In genomic region chr8:116772727-116773126, GRCm38 (mm10) we compare ENCODE assay signal across 19 mouse cellular contexts. TPM values are rescaled to one million over a fixed set of nuclear protein-coding genes. Genes with fewer than 3 reads are reported as not detected.
A peak's percentile ranks its signal among the peaks of the same experiment; 100 is the strongest.
DNase-seq lines count a peak whose midpoint lies in the region; ATAC-seq and TF ChIP-seq lines count a peak whose summit lies in the region.
"Had no signal": no experiment of that assay in that cellular context is flagged by ENCODE, and none has a peak within 500 bp of the region (broad histone marks: within the 10 kb centered on the region; RNA-seq: fewer than 3 reads in every experiment).

No protein-coding gene starts in this region.

- H3K9me3 ChIP-seq in kidney, embryonic 14.5 days (ENCODE audit: control insufficient read depth, low read length): no peaks in the 10 kb centered on the region
- no peaks in the 10 kb centered on the region for H3K9me3 ChIP-seq in liver, postnatal 0 days (ENCODE audit: low read length)
- H3K9me3 ChIP-seq: embryonic facial prominence, embryonic 13.5 days; heart, embryonic 13.5 days; hindbrain, embryonic 13.5 days had no signal

- no peak overlapping the region for H3K9ac ChIP-seq in kidney, embryonic 14.5 days (ENCODE audit: low read depth, low read length)
- no peak overlapping the region for H3K9ac ChIP-seq in liver, postnatal 0 days (replicated peaks)
- H3K9ac ChIP-seq: embryonic facial prominence, embryonic 13.5 days; heart, embryonic 13.5 days; hindbrain, embryonic 13.5 days had no signal

- H3K27ac ChIP-seq in kidney, embryonic 14.5 days (ENCODE audit: low read depth, low read length): peak overlapping the region; percentile 57; the same call in 1 of the 2 replicates
- no peak overlapping the region for H3K27ac ChIP-seq in liver, postnatal 0 days (ENCODE audit: low read depth)
- H3K27ac ChIP-seq: embryonic facial prominence, embryonic 13.5 days; heart, embryonic 13.5 days; hindbrain, embryonic 13.5 days; layer of hippocampus, adult 2 months; left cerebral cortex, adult 2 months had no signal

- TF ChIP-seq EP300 in liver, postnatal 0 days (IDR thresholded peaks at IDR 0.05; ENCODE audit: low read depth): no peak

- H3K4me3 ChIP-seq in kidney, embryonic 14.5 days (ENCODE audit: low read length): no peak overlapping the region
- H3K4me3 ChIP-seq in liver, postnatal 0 days (ENCODE audit: low read depth, low read length): no peak overlapping the region
- H3K4me3 ChIP-seq: embryonic facial prominence, embryonic 13.5 days; heart, embryonic 13.5 days; hindbrain, embryonic 13.5 days; layer of hippocampus, adult 2 months; left cerebral cortex, adult 2 months had no signal

- H3K4me1 ChIP-seq in kidney, embryonic 14.5 days (ENCODE audit: control insufficient read depth, insufficient read depth, low read length): no peaks in the 10 kb centered on the region
- H3K4me1 ChIP-seq in liver, postnatal 0 days (ENCODE audit: insufficient read depth): no peaks in the 10 kb centered on the region
- H3K4me1 ChIP-seq: embryonic facial prominence, embryonic 13.5 days; heart, embryonic 13.5 days; hindbrain, embryonic 13.5 days had no signal

- peak; percentile 6 for DNase-seq in kidney, adult 18-20 months
- DNase-seq in kidney, adult 11 months: no peak
- DNase-seq in ZHBTc4 (ENCODE audit: low read depth, low spot score): peak; percentile 9
- DNase-seq in kidney, postnatal 36 days: peak; percentile 13 to 29
- DNase-seq in gastrocnemius, postnatal 4 days (ENCODE audit: low spot score in 2 of 2): no peak
- DNase-seq in liver, postnatal 0 days: no peak
- no peak for DNase-seq in gastrocnemius, postnatal 14 days
- DNase-seq: adrenal gland, adult 8-10 months; cerebellum, adult 9-10 months; left cerebral cortex, postnatal 4 days; lung, postnatal 14 days; thymus, postnatal 14 days had no signal

- peak; percentile 65; the same call in 1 of the 2 replicates for ATAC-seq in kidney, embryonic 14.5 days (ENCODE audit: low FRiP score, low TSS enrichment)
- ATAC-seq in liver, postnatal 0 days: no peak
- ATAC-seq: midbrain, embryonic 16.5 days had no signal

- H3K4me2 ChIP-seq in kidney, embryonic 14.5 days (replicated peaks; ENCODE audit: low read depth, low read length): no peak overlapping the region
- no peak overlapping the region for H3K4me2 ChIP-seq in liver, postnatal 0 days (ENCODE audit: low read depth, low read length)
- H3K4me2 ChIP-seq: embryonic facial prominence, embryonic 13.5 days; heart, embryonic 13.5 days; hindbrain, embryonic 13.5 days had no signal

- intact Hi-C loops in gastrocnemius, postnatal 14 days (cut with DNase I; ENCODE audit: low total_unique reads): loop anchor here (10.0 kb wide), 1 partner anchor 102 kb away; no protein-coding TSS in a partner anchor

- no peak for TF ChIP-seq CTCF in liver, postnatal 0 days (IDR thresholded peaks at IDR 0.05; ENCODE audit: low read depth)

- WGBS in kidney, embryonic 14.5 days: 32% methylated on average over 9 of the region's 9 CpGs
- 61% methylated on average over 9 of the region's 9 CpGs for WGBS in liver, postnatal 0 days (ENCODE audit: insufficient replicate concordance)

- H3K27me3 ChIP-seq in kidney, embryonic 14.5 days (ENCODE audit: control insufficient read depth, insufficient read depth, low read length): no peaks in the 10 kb centered on the region
- no peaks in the 10 kb centered on the region for H3K27me3 ChIP-seq in liver, postnatal 0 days (ENCODE audit: insufficient read depth, low read length)
- H3K27me3 ChIP-seq: embryonic facial prominence, embryonic 13.5 days; heart, embryonic 13.5 days; hindbrain, embryonic 13.5 days had no signal

- no peaks in the 10 kb centered on the region for H3K36me3 ChIP-seq in kidney, embryonic 14.5 days (ENCODE audit: control insufficient read depth, insufficient read depth, low read length)
- no peaks in the 10 kb centered on the region for H3K36me3 ChIP-seq in liver, postnatal 0 days (replicated peaks; ENCODE audit: insufficient read depth, low read length)
- H3K36me3 ChIP-seq: embryonic facial prominence, embryonic 13.5 days; heart, embryonic 13.5 days; hindbrain, embryonic 13.5 days had no signal

RNA-seq across cellular contexts. Expression of gene Cdyl2, which starts 39.9 kb away (rescaled TPM):
- polyA plus RNA-seq in kidney, embryonic 14.5 days (2014; fragmentation: Nextera tagmentation; extraction: Ambion mirVana): 8.4 and 9.2 TPM in 2 replicates
- 10 to 100 TPM; 10.9 to 12.1 TPM for total RNA-seq in gastrocnemius, postnatal 4 days (2021)
- 1.8 and 2.3 TPM in 2 replicates for polyA plus RNA-seq in liver, postnatal 0 days (2015; fragmentation: Nextera tagmentation; extraction: Ambion mirVana)
- total RNA-seq in gastrocnemius, postnatal 14 days (2021): 1 to 10 TPM; 4.0 to 4.7 TPM

Comparison
In these comparisons a context has a peak if more than half of its experiments do, and no peak if none do; other contexts are left out.
1. DNase-seq: peak in kidney, adult 18-20 months (single experiment), ZHBTc4 (single experiment) and kidney, postnatal 36 days (2 of 2); none in kidney, adult 11 months (single experiment), gastrocnemius, postnatal 4 days (0 of 2), liver, postnatal 0 days (single experiment) and gastrocnemius, postnatal 14 days (single experiment).